Mouse (Mus musculus) hindbrain, embryonic 10.5 days (tissue): ENCODE results near the gene Sorcs2. TPM values are rescaled to one million over a fixed set of nuclear protein-coding genes. Genes with fewer than 3 reads are reported as not detected.
A peak's percentile ranks its signal among the peaks of the same experiment; 100 is the strongest.
"Not testable (repeated sequence)": the region's sequence is repeated elsewhere in the genome, so short reads cannot be mapped to it uniquely, and the experiment has no call there.

Experiments
- DNase-seq: peaks from one replicate; pipeline ENCODE4 v3.0.0-alpha.2; 2017; ENCODE audit warnings: low spot score
- H3K27ac ChIP-seq: fragments of 300-500 bp; sonication (generic); 2 replicates; pipeline ENCODE4 v1.5.1; 2016; ENCODE audit warnings: mild to moderate bottlenecking, moderate library complexity
- H3K27me3 ChIP-seq: fragments of 300-500 bp; sonication (generic); 2 replicates; pipeline ENCODE4 v1.6.1; 2016; ENCODE audit warnings: mild to moderate bottlenecking; ENCODE audit not compliant: poor library complexity, insufficient read depth, severe bottlenecking
- H3K36me3 ChIP-seq: fragments of 300-500 bp; sonication (generic); 2 replicates; pipeline ENCODE4 v1.6.1; 2016; ENCODE audit warnings: mild to moderate bottlenecking, moderate library complexity
- H3K4me1 ChIP-seq: fragments of 300-500 bp; sonication (generic); replicated peaks from 2 replicates; pipeline ENCODE4 v1.6.1; 2016; ENCODE audit warnings: mild to moderate bottlenecking
- H3K4me3 ChIP-seq: fragments of 300-500 bp; sonication (generic); 2 replicates; pipeline ENCODE4 v1.5.1; 2016; ENCODE audit warnings: mild to moderate bottlenecking, moderate library complexity
- H3K9me3 ChIP-seq: fragments of 300-500 bp; sonication (generic); 2 replicates; pipeline ENCODE4 v1.6.1; 2016; ENCODE audit warnings: mild to moderate bottlenecking, moderate library complexity
- WGBS: fragments of 180-500 bp; shearing (Covaris S2); methylation state at CpG from one replicate; pipeline ENCODE4 v1.1.7; 2016; 5-methylcytosine and 5-hydroxymethylcytosine counted together
- polyA plus RNA-seq: library from polyadenylated mRNA; unstranded; fragments of >200 nt; fragmentation: Nextera tagmentation; extraction: Ambion mirVana; gene quantifications from 2 replicates; pipeline ENCODE4 v1.2.1, GENCODE M21; 2016

Sorcs2 gene
- polyA plus RNA-seq, 1 experiment from 2014 or later, result 10.5 TPM

GRCm38 (mm10) chr5:36267194-36267769, 130.7 kb downstream of the Sorcs2 start:
- Histone ChIP-seq H3K27me3 (no peaks in the 10 kb centered on the region), H3K27ac (no peak overlapping the region), H3K4me3 (no peak overlapping the region), H3K36me3 (no peaks in the 10 kb centered on the region), H3K4me1 (no peaks in the 10 kb centered on the region), H3K9me3 (no peaks in the 10 kb centered on the region)
- 85% methylated on average over 3 of the region's 3 CpGs for WGBS
- no peak for DNase-seq

- Histone ChIP-seq H3K36me3 (no peaks in the 10 kb centered on the region), H3K4me1 (peaks cover 19% of the 10 kb centered on the region), H3K27ac (no peak overlapping the region), H3K9me3 (no peaks in the 10 kb centered on the region), H3K27me3 (no peaks in the 10 kb centered on the region), H3K4me3 (no peak overlapping the region)
- WGBS, result 85% methylated on average over 12 of the region's 12 CpGs
- DNase-seq, result no peak
Observed at GRCm38 (mm10) chr5:36260862-36261261, 137.1 kb downstream of the Sorcs2 start.

- Histone ChIP-seq H3K9me3 (no peaks in the 10 kb centered on the region), H3K27me3 (no peaks in the 10 kb centered on the region), H3K27ac (peak overlapping the region; percentile 66), H3K4me3 (no peak overlapping the region), H3K4me1 (peaks cover 19% of the 10 kb centered on the region), H3K36me3 (no peaks in the 10 kb centered on the region)
- peak; percentile 13 for DNase-seq
- 58% methylated on average over 6 of the region's 6 CpGs for WGBS
Observed at GRCm38 (mm10) chr5:36259691-36260124, 138.2 kb downstream of the Sorcs2 start.

GRCm38 (mm10) chr5:36258387-36259181, 139.4 kb downstream of the Sorcs2 start:
- peaks cover 25% of the 10 kb centered on the region for H3K4me1 ChIP-seq
- H3K27me3 ChIP-seq, result no peaks in the 10 kb centered on the region
- H3K36me3 ChIP-seq, result no peaks in the 10 kb centered on the region
- H3K9me3 ChIP-seq, result no peaks in the 10 kb centered on the region
- H3K4me3 ChIP-seq, result no peak overlapping the region
- H3K27ac ChIP-seq, result no peak overlapping the region
- no peak for DNase-seq
- WGBS, result 90% methylated on average over 12 of the region's 12 CpGs

- DNase-seq, result no peak
- Histone ChIP-seq H3K27me3 (no peaks in the 10 kb centered on the region), H3K36me3 (no peaks in the 10 kb centered on the region), H3K27ac (no peak overlapping the region), H3K9me3 (no peaks in the 10 kb centered on the region), H3K4me3 (no peak overlapping the region), H3K4me1 (peaks cover 25% of the 10 kb centered on the region)
- 89% methylated on average over 5 of the region's 5 CpGs for WGBS
Observed at GRCm38 (mm10) chr5:36257008-36257407, 140.9 kb downstream of the Sorcs2 start.

GRCm38 (mm10) chr5:36254642-36255516, 143.1 kb downstream of the Sorcs2 start:
- Histone ChIP-seq H3K27ac (no peak overlapping the region), H3K4me1 (peaks cover 17% of the 10 kb centered on the region), H3K27me3 (no peaks in the 10 kb centered on the region), H3K36me3 (no peaks in the 10 kb centered on the region), H3K4me3 (no peak overlapping the region), H3K9me3 (no peaks in the 10 kb centered on the region)
- no peak for DNase-seq
- WGBS, result 74% methylated on average over 18 of the region's 18 CpGs

- 0 out of 2 replicates have a peak, but pooled peaks cover 6% of the 10 kb centered on the region for H3K4me1 ChIP-seq
- no peaks in the 10 kb centered on the region for H3K9me3 ChIP-seq
- no peak overlapping the region for H3K4me3 ChIP-seq
- H3K27ac ChIP-seq, result 0 out of 2 replicates have a peak overlapping the region, but pooled peaks have one; percentile 42
- H3K27me3 ChIP-seq, result no peaks in the 10 kb centered on the region
- 93% methylated on average over 17 of the region's 17 CpGs for WGBS
- no peaks in the 10 kb centered on the region for H3K36me3 ChIP-seq
- no peak for DNase-seq
Observed at GRCm38 (mm10) chr5:36252746-36253504, 145.0 kb downstream of the Sorcs2 start.

- no peaks in the 10 kb centered on the region for H3K27me3 ChIP-seq
- WGBS, result 92% methylated on average over 3 of the region's 3 CpGs
- no peak overlapping the region for H3K27ac ChIP-seq
- no peak overlapping the region for H3K4me3 ChIP-seq
- H3K4me1 ChIP-seq, result no peaks in the 10 kb centered on the region
- H3K36me3 ChIP-seq, result no peaks in the 10 kb centered on the region
- no peaks in the 10 kb centered on the region for H3K9me3 ChIP-seq
- DNase-seq, result no peak
Observed at GRCm38 (mm10) chr5:36248022-36248421, 149.9 kb downstream of the Sorcs2 start.

GRCm38 (mm10) chr5:36237526-36237925, 160.4 kb downstream of the Sorcs2 start:
- not testable (repeated sequence) for H3K36me3 ChIP-seq, H3K4me3 ChIP-seq, H3K9me3 ChIP-seq, H3K27me3 ChIP-seq, H3K27ac ChIP-seq, H3K4me1 ChIP-seq, DNase-seq
- 93% methylated on average over 8 of the region's 10 CpGs for WGBS

GRCm38 (mm10) chr5:36230301-36230780, 167.6 kb downstream of the Sorcs2 start:
- Histone ChIP-seq H3K27ac (0 out of 2 replicates have a peak overlapping the region, but pooled peaks have one; percentile 35), H3K9me3 (no peaks in the 10 kb centered on the region), H3K27me3 (peaks cover 3% of the 10 kb centered on the region; the same call in 1 of the 2 replicates), H3K4me3 (no peak overlapping the region), H3K36me3 (no peaks in the 10 kb centered on the region), H3K4me1 (peaks cover 64% of the 10 kb centered on the region)
- no peak for DNase-seq
- WGBS, result 73% methylated on average over 9 of the region's 9 CpGs

- no peak overlapping the region for H3K4me3 ChIP-seq
- DNase-seq, result peak; percentile 61
- H3K27ac ChIP-seq, result peak overlapping the region; percentile 79
- no peaks in the 10 kb centered on the region for H3K9me3 ChIP-seq
- peaks cover 9% of the 10 kb centered on the region; the same call in 1 of the 2 replicates for H3K27me3 ChIP-seq
- H3K36me3 ChIP-seq, result no peaks in the 10 kb centered on the region
- 52% methylated on average over 23 of the region's 23 CpGs for WGBS
- peaks cover 74% of the 10 kb centered on the region for H3K4me1 ChIP-seq
Observed at GRCm38 (mm10) chr5:36228405-36229370, 169.3 kb downstream of the Sorcs2 start.
